ENCODE assay signal across 14 mouse cellular contexts in genomic region chr1:90369287-90369686, GRCm38 (mm10).
DNase-seq lines count a peak whose midpoint lies in the region; ATAC-seq and TF ChIP-seq lines count a peak whose summit lies in the region.
"Had no signal": no experiment of that assay in that cellular context is flagged by ENCODE, and none has a peak within 500 bp of the region (broad histone marks: within the 10 kb centered on the region; RNA-seq: fewer than 3 reads in every experiment).

No protein-coding gene starts in this region.

- no peaks in the 10 kb centered on the region for H3K36me3 ChIP-seq in embryonic facial prominence, embryonic 13.5 days
- no peaks in the 10 kb centered on the region for H3K36me3 ChIP-seq in embryonic facial prominence, embryonic 10.5 days (replicated peaks)
- no peaks in the 10 kb centered on the region for H3K36me3 ChIP-seq in midbrain, postnatal 0 days (ENCODE audit: insufficient read depth, low read length)
- no peaks in the 10 kb centered on the region for H3K36me3 ChIP-seq in midbrain, embryonic 16.5 days (ENCODE audit: control insufficient read depth, insufficient read depth, low read length)
- no peaks in the 10 kb centered on the region for H3K36me3 ChIP-seq in liver, embryonic 12.5 days
- H3K36me3 ChIP-seq: forebrain, embryonic 15.5 days; neural tube, embryonic 15.5 days had no signal

- H3K27ac ChIP-seq in embryonic facial prominence, embryonic 13.5 days = peak overlapping the region; percentile 13; the same call in 1 of the 2 replicates
- H3K27ac ChIP-seq in embryonic facial prominence, embryonic 10.5 days (replicated peaks) = no peak overlapping the region
- no peak overlapping the region for H3K27ac ChIP-seq in midbrain, postnatal 0 days (ENCODE audit: low read depth, low read length)
- no peak overlapping the region for H3K27ac ChIP-seq in midbrain, embryonic 16.5 days (ENCODE audit: low read length)
- H3K27ac ChIP-seq in liver, embryonic 12.5 days = no peak overlapping the region
- H3K27ac ChIP-seq: forebrain, embryonic 15.5 days; neural tube, embryonic 15.5 days had no signal

- DNase-seq in embryonic facial prominence, embryonic 10.5 days (ENCODE audit: low spot score) = no peak
- no peak for DNase-seq in midbrain, postnatal 0 days (ENCODE audit: low spot score)
- peak; percentile 50 to 66 for DNase-seq in spleen, postnatal 4 days (ENCODE audit: low spot score in 2 of 2)
- no peak for DNase-seq in urinary bladder, postnatal 10 days (ENCODE audit: low spot score)
- DNase-seq in gastrocnemius, postnatal 10 days = no peak
- DNase-seq: cerebellum, adult 2 months; kidney, adult 8-10 months had no signal

- H3K9ac ChIP-seq in embryonic facial prominence, embryonic 13.5 days = no peak overlapping the region
- H3K9ac ChIP-seq in midbrain, postnatal 0 days (replicated peaks; ENCODE audit: low read length, poor library complexity, severe bottlenecking) = no peak overlapping the region
- H3K9ac ChIP-seq in midbrain, embryonic 16.5 days (ENCODE audit: low read depth, low read length) = no peak overlapping the region
- no peak overlapping the region for H3K9ac ChIP-seq in liver, embryonic 12.5 days
- H3K9ac ChIP-seq: forebrain, embryonic 15.5 days; neural tube, embryonic 15.5 days had no signal

- no peaks in the 10 kb centered on the region for H3K9me3 ChIP-seq in embryonic facial prominence, embryonic 13.5 days
- H3K9me3 ChIP-seq in embryonic facial prominence, embryonic 10.5 days = no peaks in the 10 kb centered on the region
- H3K9me3 ChIP-seq in midbrain, postnatal 0 days (ENCODE audit: low read length) = no peaks in the 10 kb centered on the region
- no peaks in the 10 kb centered on the region for H3K9me3 ChIP-seq in midbrain, embryonic 16.5 days (replicated peaks; ENCODE audit: control insufficient read depth, low read length, poor library complexity, severe bottlenecking)
- no peaks in the 10 kb centered on the region for H3K9me3 ChIP-seq in liver, embryonic 12.5 days (replicated peaks)
- H3K9me3 ChIP-seq: neural tube, embryonic 15.5 days had no signal

- no peak overlapping the region for H3K4me3 ChIP-seq in embryonic facial prominence, embryonic 13.5 days
- H3K4me3 ChIP-seq in embryonic facial prominence, embryonic 10.5 days = no peak overlapping the region
- no peak overlapping the region for H3K4me3 ChIP-seq in midbrain, postnatal 0 days (ENCODE audit: low read depth, low read length)
- H3K4me3 ChIP-seq in midbrain, embryonic 16.5 days (ENCODE audit: low read depth, low read length) = no peak overlapping the region
- no peak overlapping the region for H3K4me3 ChIP-seq in liver, embryonic 12.5 days
- H3K4me3 ChIP-seq: forebrain, embryonic 15.5 days; neural tube, embryonic 15.5 days had no signal

- no peaks in the 10 kb centered on the region for H3K27me3 ChIP-seq in embryonic facial prominence, embryonic 13.5 days
- H3K27me3 ChIP-seq in embryonic facial prominence, embryonic 10.5 days (replicated peaks; ENCODE audit: low read depth, poor library complexity, severe bottlenecking) = no peaks in the 10 kb centered on the region
- no peaks in the 10 kb centered on the region for H3K27me3 ChIP-seq in midbrain, postnatal 0 days (ENCODE audit: insufficient read depth, low read length)
- no peaks in the 10 kb centered on the region for H3K27me3 ChIP-seq in midbrain, embryonic 16.5 days (ENCODE audit: control insufficient read depth, insufficient read depth, low read depth, low read length)
- no peaks in the 10 kb centered on the region for H3K27me3 ChIP-seq in liver, embryonic 12.5 days (replicated peaks)
- H3K27me3 ChIP-seq: forebrain, embryonic 15.5 days; neural tube, embryonic 15.5 days had no signal

- no peak overlapping the region for H3K4me2 ChIP-seq in embryonic facial prominence, embryonic 13.5 days
- H3K4me2 ChIP-seq in midbrain, postnatal 0 days (ENCODE audit: low read depth, low read length, poor library complexity, severe bottlenecking) = no peak overlapping the region
- no peak overlapping the region for H3K4me2 ChIP-seq in midbrain, embryonic 16.5 days (ENCODE audit: low read length)
- H3K4me2 ChIP-seq in liver, embryonic 12.5 days = no peak overlapping the region
- H3K4me2 ChIP-seq: forebrain, embryonic 15.5 days; midbrain, embryonic 11.5 days; neural tube, embryonic 15.5 days had no signal

- H3K4me1 ChIP-seq in embryonic facial prominence, embryonic 13.5 days = peaks cover 9% of the 10 kb centered on the region
- H3K4me1 ChIP-seq in embryonic facial prominence, embryonic 10.5 days = peaks cover 2% of the 10 kb centered on the region; the same call in 1 of the 2 replicates
- H3K4me1 ChIP-seq in midbrain, postnatal 0 days (ENCODE audit: insufficient read depth, low read length) = no peaks in the 10 kb centered on the region; the same call in 1 of the 2 replicates
- H3K4me1 ChIP-seq in midbrain, embryonic 16.5 days (ENCODE audit: control insufficient read depth, insufficient read depth, low read length) = no peaks in the 10 kb centered on the region
- H3K4me1 ChIP-seq in liver, embryonic 12.5 days = no peaks in the 10 kb centered on the region

- WGBS in embryonic facial prominence, embryonic 13.5 days = 88% methylated on average over 2 of the region's 2 CpGs
- WGBS in embryonic facial prominence, embryonic 10.5 days = 77% methylated on average over 2 of the region's 2 CpGs
- WGBS in midbrain, postnatal 0 days = 59% methylated on average over 2 of the region's 2 CpGs
- 70% methylated on average over 2 of the region's 2 CpGs for WGBS in midbrain, embryonic 16.5 days
- 31% methylated on average over 2 of the region's 2 CpGs for WGBS in liver, embryonic 12.5 days (ENCODE audit: insufficient replicate concordance)

- ATAC-seq in embryonic facial prominence, embryonic 13.5 days (ENCODE audit: insufficient number of reproducible peaks, insufficient read depth, low FRiP score, low TSS enrichment, low read depth) = no peak
- ATAC-seq in midbrain, postnatal 0 days (ENCODE audit: low FRiP score) = no peak
- ATAC-seq in midbrain, embryonic 16.5 days = no peak
- ATAC-seq in liver, embryonic 12.5 days = peak; percentile 44; the same call in 1 of the 2 replicates
- ATAC-seq: activated CD4-positive, CD25-positive, alpha-beta regulatory T cell, adult 4 months; forebrain, embryonic 15.5 days had no signal

- peak; percentile 14 for TF ChIP-seq CTCF in midbrain, postnatal 0 days (IDR thresholded peaks at IDR 0.05)

Comparison
In these comparisons a context has a peak if more than half of its experiments do, and no peak if none do; other contexts are left out.
1. DNase-seq: peak in spleen, postnatal 4 days (2 of 2); none in embryonic facial prominence, embryonic 10.5 days (single experiment), midbrain, postnatal 0 days (single experiment), urinary bladder, postnatal 10 days (single experiment) and gastrocnemius, postnatal 10 days (single experiment).